Mouse (Mus musculus): ENCODE results near the gene Madcam1. TPM values are rescaled to one million over a fixed set of nuclear protein-coding genes. Genes with fewer than 3 reads are reported as not detected.

Madcam1 gene
- polyA plus RNA-seq, 1 experiment, result not detected

GRCm38 (mm10) chr10:79703541-79703940, 39.2 kb downstream of the Madcam1 start:
- Histone ChIP-seq H3ac (ENCODE audit: control insufficient read depth, insufficient read length) (no peak overlapping the region), H3K27me3 (ENCODE audit: control insufficient read depth, insufficient read depth, insufficient read length) (no peaks in the 10 kb centered on the region), H3K4me3 (peak overlapping the region; percentile 93), H3K36me3 (ENCODE audit: control insufficient read depth, insufficient read depth) (no peaks in the 10 kb centered on the region), H3K79me2 (ENCODE audit: control insufficient read depth, insufficient read depth) (peaks cover 42% of the 10 kb centered on the region), H3K4me2 (ENCODE audit: low read depth) (peak overlapping the region; percentile 81)
- TF ChIP-seq SRF (IDR thresholded peaks at IDR 0.05; ENCODE audit: control insufficient read depth, insufficient read length, low read depth), result no peak
- no peak for TF ChIP-seq TCF3 (IDR thresholded peaks at IDR 0.05; ENCODE audit: insufficient read length, low read depth)

- peak within 1 kb of the TSS; percentile 93 for H3K4me3 ChIP-seq
- no peak for TF ChIP-seq E2F4 (IDR thresholded peaks at IDR 0.05; ENCODE audit: insufficient read depth)
- peak; percentile 43 for TF ChIP-seq SRF (IDR thresholded peaks at IDR 0.05; ENCODE audit: control insufficient read depth, insufficient read length, low read depth)
- TF ChIP-seq MYOG (IDR thresholded peaks at IDR 0.05; ENCODE audit: control insufficient read depth in 1 of 3, insufficient read depth in 1 of 3, insufficient read length in 2 of 3, low read depth in 2 of 3), result peak in 2 of 3 experiments; percentile 23 to 53
- no peak for TF ChIP-seq MAX (IDR thresholded peaks at IDR 0.05; ENCODE audit: low read depth)
- no peak for TF ChIP-seq CEBPB (IDR thresholded peaks at IDR 0.05; ENCODE audit: insufficient read depth, poor library complexity, severe bottlenecking)
- peak; percentile 99 for TF ChIP-seq POLR2A (IDR thresholded peaks at IDR 0.05; ENCODE audit: insufficient read length, low read depth)
- no peak for TF ChIP-seq REST (IDR thresholded peaks at IDR 0.05; ENCODE audit: insufficient read depth, insufficient read length)
- peak; percentile 97 for TF ChIP-seq POLR2AphosphoS2 (IDR thresholded peaks at IDR 0.05; ENCODE audit: insufficient read length, low read depth)
- TF ChIP-seq TCF12 (IDR thresholded peaks at IDR 0.05; ENCODE audit: insufficient read depth, poor library complexity, severe bottlenecking), result no peak
- peak; percentile 91 for TF ChIP-seq USF1 (IDR thresholded peaks at IDR 0.05; ENCODE audit: low read depth)
- peak in 1 of 3 experiments; percentile 2 for TF ChIP-seq MYOD1 (IDR thresholded peaks at IDR 0.05; ENCODE audit: control insufficient read depth in 1 of 3, insufficient read length in 2 of 3, low read depth in 2 of 3)
- no peak for TF ChIP-seq TCF3 (IDR thresholded peaks at IDR 0.05; ENCODE audit: insufficient read length, low read depth)
- H3K4me2 ChIP-seq (ENCODE audit: low read depth), result peak within 1 kb of the TSS; percentile 96
- peak within 1 kb of the TSS; percentile 66 for H3ac ChIP-seq (ENCODE audit: control insufficient read depth, insufficient read length)
- no peaks in the 10 kb centered on the region for H3K36me3 ChIP-seq (ENCODE audit: control insufficient read depth, insufficient read depth)
- no peaks in the 10 kb centered on the region for H3K27me3 ChIP-seq (ENCODE audit: control insufficient read depth, insufficient read depth, insufficient read length)
- H3K79me2 ChIP-seq (ENCODE audit: control insufficient read depth, insufficient read depth), result peaks cover 43% of the 10 kb centered on the region
Measured at GRCm38 (mm10) chr10:79704065-79704969, 40.0 kb downstream of the Madcam1 start, which contains the start of gene Bsg. TSS of gene Bsg (plus strand) at chr10:79704491.

DNA sequence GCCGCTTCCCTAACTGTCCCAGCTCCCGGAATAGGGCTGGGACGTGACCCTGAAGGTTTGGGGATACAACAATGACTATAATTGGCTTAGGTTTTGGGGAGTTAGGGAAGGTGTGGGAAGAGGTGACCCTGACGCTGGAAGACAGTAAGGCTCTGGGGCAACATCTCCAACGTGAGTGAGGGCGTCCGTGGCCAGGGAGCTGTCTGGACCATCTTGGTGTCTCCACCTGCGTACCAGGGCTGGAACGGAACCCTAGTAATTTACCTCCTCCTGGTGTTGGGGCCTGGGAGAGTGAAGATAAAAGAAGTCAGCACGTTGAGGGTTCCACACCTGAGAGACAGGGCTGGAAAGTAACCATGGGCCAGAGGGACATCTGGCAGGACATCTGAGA, 40.6 kb downstream of the Madcam1 start:
- Histone ChIP-seq H3K36me3 (ENCODE audit: control insufficient read depth, insufficient read depth) (peaks cover 6% of the 10 kb centered on the region), H3K4me3 (peak overlapping the region; percentile 93), H3ac (ENCODE audit: control insufficient read depth, insufficient read length) (peak overlapping the region; percentile 66), H3K27me3 (ENCODE audit: control insufficient read depth, insufficient read depth, insufficient read length) (no peaks in the 10 kb centered on the region), H3K79me2 (ENCODE audit: control insufficient read depth, insufficient read depth) (peaks cover 47% of the 10 kb centered on the region), H3K4me2 (ENCODE audit: low read depth) (peak overlapping the region; percentile 96)
- TF ChIP-seq MYOG (IDR thresholded peaks at IDR 0.05; ENCODE audit: control insufficient read depth in 1 of 3, insufficient read depth in 1 of 3, insufficient read length in 2 of 3, low read depth in 2 of 3) (no peak), TCF3 (IDR thresholded peaks at IDR 0.05; ENCODE audit: insufficient read length, low read depth) (no peak), REST (IDR thresholded peaks at IDR 0.05; ENCODE audit: insufficient read depth, insufficient read length) (no peak), CEBPB (IDR thresholded peaks at IDR 0.05; ENCODE audit: insufficient read depth, poor library complexity, severe bottlenecking) (no peak), TCF12 (IDR thresholded peaks at IDR 0.05; ENCODE audit: insufficient read depth, poor library complexity, severe bottlenecking) (no peak), MYOD1 (IDR thresholded peaks at IDR 0.05; ENCODE audit: control insufficient read depth in 1 of 3, insufficient read length in 2 of 3, low read depth in 2 of 3) (no peak), POLR2A (IDR thresholded peaks at IDR 0.05; ENCODE audit: insufficient read length, low read depth) (no peak), E2F4 (IDR thresholded peaks at IDR 0.05; ENCODE audit: insufficient read depth) (no peak), MAX (IDR thresholded peaks at IDR 0.05; ENCODE audit: low read depth) (no peak), POLR2AphosphoS2 (IDR thresholded peaks at IDR 0.05; ENCODE audit: insufficient read length, low read depth) (no peak)

DNA sequence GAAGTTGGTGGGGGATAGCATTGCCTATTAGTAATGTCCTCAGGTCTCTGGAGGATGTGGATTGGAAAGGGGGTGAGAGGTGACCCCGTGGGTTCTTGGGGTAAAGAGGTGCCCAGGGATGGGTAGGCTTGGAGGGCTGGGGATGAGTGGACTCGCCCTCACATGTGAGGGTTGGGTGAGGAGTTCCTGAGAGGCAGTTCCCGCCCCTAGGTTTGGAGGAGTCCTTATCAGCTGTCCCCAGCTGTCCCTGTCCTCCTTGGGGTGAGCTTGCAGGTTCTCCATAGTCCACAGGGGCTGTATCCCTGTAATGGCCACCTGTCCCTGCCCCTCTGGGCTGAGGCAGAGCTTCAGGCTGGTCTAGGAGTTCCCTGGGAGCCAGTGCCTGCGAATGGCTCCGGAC, 41.6 kb downstream of the Madcam1 start:
- peak; percentile 15 to 93 (median 86) for TF ChIP-seq MYOD1 (IDR thresholded peaks at IDR 0.05; ENCODE audit: control insufficient read depth in 1 of 3, insufficient read length in 2 of 3, low read depth in 2 of 3)
- peak; percentile 9 for TF ChIP-seq POLR2A (IDR thresholded peaks at IDR 0.05; ENCODE audit: insufficient read length, low read depth)
- TF ChIP-seq MYOG (IDR thresholded peaks at IDR 0.05; ENCODE audit: control insufficient read depth in 1 of 3, insufficient read depth in 1 of 3, insufficient read length in 2 of 3, low read depth in 2 of 3), result peak; percentile 45 to 92 (median 67)
- no peak for TF ChIP-seq SRF (IDR thresholded peaks at IDR 0.05; ENCODE audit: control insufficient read depth, insufficient read length, low read depth)
- peak overlapping the region; percentile 93 for H3K4me3 ChIP-seq
- peaks cover 47% of the 10 kb centered on the region for H3K79me2 ChIP-seq (ENCODE audit: control insufficient read depth, insufficient read depth)
- H3K27me3 ChIP-seq (ENCODE audit: control insufficient read depth, insufficient read depth, insufficient read length), result no peaks in the 10 kb centered on the region
- peaks cover 11% of the 10 kb centered on the region for H3K36me3 ChIP-seq (ENCODE audit: control insufficient read depth, insufficient read depth)
- H3K4me2 ChIP-seq (ENCODE audit: low read depth), result peak overlapping the region; percentile 96
- no peak overlapping the region for H3ac ChIP-seq (ENCODE audit: control insufficient read depth, insufficient read length)

Data from myocyte (in vitro differentiated cells).